In genomic region chr17:30796616-30797015, GRCm38 (mm10) we compare ENCODE assay signal across 29 mouse cellular contexts.
"Had no signal": no experiment of that assay in that cellular context is flagged by ENCODE, and none has a peak within 500 bp of the region (broad histone marks: within the 10 kb centered on the region; RNA-seq: fewer than 3 reads in every experiment).

No protein-coding gene starts in this region.

- H3K4me1 ChIP-seq: heart, embryonic 12.5 days; heart, embryonic 13.5 days; heart, embryonic 15.5 days; hindbrain, embryonic 10.5 days; hindbrain, embryonic 12.5 days; hindbrain, embryonic 13.5 days; hindbrain, embryonic 15.5 days; intestine, embryonic 15.5 days; kidney, embryonic 15.5 days had no signal

- H3K36me3 ChIP-seq: heart, embryonic 12.5 days; heart, embryonic 13.5 days; heart, embryonic 15.5 days; hindbrain, embryonic 10.5 days; hindbrain, embryonic 12.5 days; hindbrain, embryonic 13.5 days; hindbrain, embryonic 15.5 days; intestine, embryonic 15.5 days; kidney, embryonic 15.5 days had no signal

- H3K9me3 ChIP-seq: heart, embryonic 12.5 days; heart, embryonic 13.5 days; heart, embryonic 15.5 days; hindbrain, embryonic 10.5 days; hindbrain, embryonic 12.5 days; hindbrain, embryonic 13.5 days; hindbrain, embryonic 15.5 days; intestine, embryonic 15.5 days; kidney, embryonic 15.5 days had no signal

- H3K4me3 ChIP-seq: heart, embryonic 12.5 days; heart, embryonic 13.5 days; heart, embryonic 15.5 days; hindbrain, embryonic 10.5 days; hindbrain, embryonic 12.5 days; hindbrain, embryonic 13.5 days; hindbrain, embryonic 15.5 days; intestine, embryonic 15.5 days; kidney, embryonic 15.5 days; layer of hippocampus, adult 2 months; left cerebral cortex, adult 2 months had no signal

- H3K27ac ChIP-seq: heart, embryonic 13.5 days; heart, embryonic 15.5 days; hindbrain, embryonic 12.5 days; hindbrain, embryonic 13.5 days; hindbrain, embryonic 14.5 days; hindbrain, embryonic 15.5 days; hindbrain, postnatal 0 days; intestine, embryonic 15.5 days; kidney, embryonic 15.5 days; kidney, postnatal 0 days; layer of hippocampus, adult 2 months; left cerebral cortex, adult 2 months had no signal

- H3K27me3 ChIP-seq: heart, embryonic 12.5 days; heart, embryonic 13.5 days; heart, embryonic 15.5 days; hindbrain, embryonic 12.5 days; hindbrain, embryonic 13.5 days; hindbrain, embryonic 15.5 days; intestine, embryonic 15.5 days; kidney, embryonic 15.5 days had no signal

- DNase-seq: heart, postnatal 10 days; heart, postnatal 14 days; heart, postnatal 4 days; kidney, adult 11 months; kidney, adult 18-20 months; kidney, adult 2 months; kidney, adult 8-10 months; kidney, adult 9 months; kidney, postnatal 10 days; kidney, postnatal 14 days; kidney, postnatal 25 days; kidney, postnatal 36 days; kidney, postnatal 4 days; layer of hippocampus, adult 9-11 months; layer of hippocampus, postnatal 36 days had no signal
